Mouse (Mus musculus) lung, embryonic 14.5 days (tissue): ENCODE measurements around the gene Sirt3. TPM values are rescaled to one million over a fixed set of nuclear protein-coding genes. Genes with fewer than 3 reads are reported as not detected.

Experiments
- ATAC-seq: fragments of 200-750 bp; cut with Nextera tagmentation; 2 replicates; pipeline ENCODE4 v1.8.0; 2017; ENCODE audit warnings: mild to moderate bottlenecking, moderate TSS enrichment, moderate library complexity; ENCODE audit not compliant: insufficient read depth
- DNase-seq: peaks from one replicate; pipeline ENCODE4 v3.0.0-alpha.2; 2015
- H3K27ac ChIP-seq: fragments of 300-500 bp; sonication (generic); 2 replicates; pipeline ENCODE4 v1.5.1; 2014; ENCODE audit warnings: low read depth, mild to moderate bottlenecking, moderate library complexity
- H3K27me3 ChIP-seq: fragments of 300-500 bp; sonication (generic); 2 replicates; pipeline ENCODE4 v1.6.1; 2014; ENCODE audit warnings: low read length, control low read depth; ENCODE audit not compliant: insufficient read depth
- H3K36me3 ChIP-seq: fragments of 300-500 bp; sonication (generic); 2 replicates; pipeline ENCODE4 v1.6.1; 2014; ENCODE audit warnings: control low read depth; ENCODE audit not compliant: insufficient read depth
- H3K4me1 ChIP-seq: fragments of 300-500 bp; sonication (generic); 2 replicates; pipeline ENCODE4 v1.6.1; 2014; ENCODE audit warnings: antibody characterized with exemption, control low read depth; ENCODE audit not compliant: insufficient read depth
- H3K4me2 ChIP-seq: fragments of 300-500 bp; sonication (generic); 2 replicates; pipeline ENCODE4 v1.6.1; 2014; ENCODE audit warnings: mild to moderate bottlenecking
- H3K4me3 ChIP-seq: fragments of 300-500 bp; sonication (generic); 2 replicates; pipeline ENCODE4 v1.5.1; 2014; ENCODE audit warnings: low read depth, low read length
- H3K9ac ChIP-seq: fragments of 300-500 bp; sonication (generic); 2 replicates; pipeline ENCODE4 v1.6.1; 2014
- H3K9me3 ChIP-seq: fragments of 300-500 bp; sonication (generic); 2 replicates; pipeline ENCODE4 v1.6.1; 2016; ENCODE audit warnings: low read depth, low read length, control low read depth
- CTCF ChIP-seq: IDR thresholded peaks from 2 replicates; pipeline ENCODE4 v1.5.1; 2016; ENCODE audit warnings: antibody characterized with exemption, low read depth
- WGBS: fragments of 180-500 bp; shearing (Covaris S2); extraction: QIAGEN DNeasy Blood & Tissue Kit; methylation state at CpG from one replicate; pipeline ENCODE4 v1.1.7; 2014; 5-methylcytosine and 5-hydroxymethylcytosine counted together
- polyA plus RNA-seq: library from polyadenylated mRNA; unstranded; fragments of >200 nt; fragmentation: Nextera tagmentation; extraction: Ambion mirVana; gene quantifications from 2 replicates; pipeline ENCODE4 v1.2.1, GENCODE M21; 2014

Sirt3 gene
- polyA plus RNA-seq, 1 experiment from 2014 or later = 16.6 TPM

- H3K9ac ChIP-seq = no peak overlapping the region
- DNase-seq (no peak), ATAC-seq (no peak)
- H3K27ac ChIP-seq = no peak overlapping the region
- H3K4me2 ChIP-seq = no peak overlapping the region
- no peak overlapping the region for H3K4me3 ChIP-seq
- no peaks in the 10 kb centered on the region for H3K36me3 ChIP-seq
- no peaks in the 10 kb centered on the region for H3K4me1 ChIP-seq
- 64% methylated on average over 5 of the region's 5 CpGs for WGBS
- no peak for TF ChIP-seq CTCF
- peaks cover 7% of the 10 kb centered on the region; the same call in 1 of the 2 replicates for H3K27me3 ChIP-seq
- no peaks in the 10 kb centered on the region for H3K9me3 ChIP-seq
Measured at GRCm38 (mm10) chr7:140839556-140839955, 42.6 kb downstream of the Sirt3 start.

DNA sequence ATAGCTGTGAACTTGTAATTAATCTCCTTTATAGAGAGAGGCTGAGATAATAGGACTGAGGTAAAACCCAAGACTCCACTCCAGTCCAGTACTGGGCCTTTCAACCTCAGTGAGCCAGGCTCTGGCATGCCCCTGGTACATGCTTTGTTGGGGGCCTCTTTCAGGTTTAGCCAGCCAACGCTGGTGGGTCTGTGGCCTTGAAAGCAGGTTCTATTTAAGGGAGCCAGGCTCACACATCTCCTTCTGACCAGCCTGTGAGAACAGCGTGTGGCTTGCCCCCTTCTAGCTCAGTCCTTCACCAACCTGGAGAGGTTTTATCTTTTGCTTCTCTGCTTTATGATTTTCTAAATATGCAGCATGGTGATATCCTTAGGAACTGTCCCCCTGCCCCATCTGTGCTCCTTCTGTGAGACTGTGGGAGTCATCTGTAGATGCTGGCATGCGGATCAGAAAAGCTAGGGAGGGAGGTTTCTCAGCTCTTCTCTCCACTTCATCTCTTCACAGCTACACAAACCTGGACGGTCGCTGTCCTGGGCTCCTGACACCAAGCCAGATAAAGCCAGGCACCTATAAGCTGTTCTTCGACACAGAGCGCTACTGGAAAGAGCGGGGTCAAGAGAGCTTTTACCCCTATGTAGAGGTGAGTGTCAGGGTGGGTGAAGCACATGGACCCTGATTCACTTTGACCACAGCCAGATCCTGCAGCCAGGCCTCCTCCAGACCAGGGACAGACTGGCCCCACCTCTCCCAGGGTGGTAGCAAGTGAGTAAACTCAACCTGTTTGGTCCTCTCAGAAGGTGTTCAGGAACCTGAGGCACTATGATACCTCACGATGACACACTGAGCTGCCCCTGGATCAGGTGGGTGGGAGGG lies 45.6 kb downstream of the Sirt3 start:
- Histone ChIP-seq H3K36me3 (no peaks in the 10 kb centered on the region), H3K4me1 (no peaks in the 10 kb centered on the region), H3K9me3 (no peaks in the 10 kb centered on the region), H3K27me3 (peaks cover 7% of the 10 kb centered on the region; the same call in 1 of the 2 replicates), H3K4me3 (no peak overlapping the region), H3K27ac (no peak overlapping the region), H3K4me2 (no peak overlapping the region), H3K9ac (no peak overlapping the region)
- no peak for ATAC-seq
- 67% methylated on average over 9 of the region's 9 CpGs for WGBS
- no peak for TF ChIP-seq CTCF
- DNase-seq = no peak

DNA sequence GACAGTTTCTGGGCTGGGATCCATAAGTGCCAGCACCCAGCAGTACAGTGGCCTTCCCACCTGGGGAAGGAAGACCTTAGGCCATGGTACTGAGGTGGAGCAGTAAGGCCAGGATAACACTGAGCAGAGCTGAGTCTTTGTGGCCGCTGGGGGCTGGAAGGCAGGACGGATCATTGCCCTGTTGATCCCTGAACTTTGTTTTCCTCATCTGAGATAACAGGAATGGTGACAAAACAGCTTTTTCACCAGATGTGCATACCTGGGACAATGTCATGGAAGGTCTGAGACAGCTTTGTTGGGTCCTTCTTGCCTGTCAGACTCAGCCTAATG lies 46.4 kb downstream of the Sirt3 start:
- no peak overlapping the region for H3K27ac ChIP-seq
- peak; percentile 19; the same call in 1 of the 2 replicates for ATAC-seq
- H3K4me2 ChIP-seq = no peak overlapping the region; the same call in 1 of the 2 replicates
- no peaks in the 10 kb centered on the region for H3K36me3 ChIP-seq
- H3K27me3 ChIP-seq = no peaks in the 10 kb centered on the region
- 59% methylated on average over 2 of the region's 2 CpGs for WGBS
- TF ChIP-seq CTCF = no peak
- no peak for DNase-seq
- H3K4me1 ChIP-seq = no peaks in the 10 kb centered on the region
- no peak overlapping the region for H3K4me3 ChIP-seq
- no peaks in the 10 kb centered on the region for H3K9me3 ChIP-seq
- H3K9ac ChIP-seq = no peak overlapping the region

GRCm38 (mm10) chr7:140834968-140835757 lies 46.9 kb downstream of the Sirt3 start, which contains the start of gene Urah:
TSS of gene Urah (plus strand) at chr7:140835018.
- WGBS = 40% methylated on average over 20 of the region's 20 CpGs
- DNase-seq = peak; percentile 23
- Histone ChIP-seq H3K4me1 (no peaks in the 10 kb centered on the region), H3K27me3 (no peaks in the 10 kb centered on the region), H3K9ac (no peak within 1 kb of the TSS), H3K4me3 (no peak within 1 kb of the TSS), H3K9me3 (no peaks in the 10 kb centered on the region), H3K27ac (no peak within 1 kb of the TSS), H3K36me3 (no peaks in the 10 kb centered on the region), H3K4me2 (peak within 1 kb of the TSS; percentile 13; the same call in 1 of the 2 replicates)
- TF ChIP-seq CTCF = no peak
- ATAC-seq = peak; percentile 72; the same call in 1 of the 2 replicates

- Histone ChIP-seq H3K36me3 (no peaks in the 10 kb centered on the region), H3K9ac (no peak overlapping the region), H3K9me3 (no peaks in the 10 kb centered on the region), H3K27ac (no peak overlapping the region), H3K27me3 (no peaks in the 10 kb centered on the region), H3K4me1 (no peaks in the 10 kb centered on the region), H3K4me3 (no peak overlapping the region), H3K4me2 (no peak overlapping the region)
- no peak for TF ChIP-seq CTCF
- DNase-seq (no peak), ATAC-seq (no peak)
- 76% methylated on average over 4 of the region's 4 CpGs for WGBS
Measured at GRCm38 (mm10) chr7:140833341-140833740, 48.8 kb downstream of the Sirt3 start.

DNA sequence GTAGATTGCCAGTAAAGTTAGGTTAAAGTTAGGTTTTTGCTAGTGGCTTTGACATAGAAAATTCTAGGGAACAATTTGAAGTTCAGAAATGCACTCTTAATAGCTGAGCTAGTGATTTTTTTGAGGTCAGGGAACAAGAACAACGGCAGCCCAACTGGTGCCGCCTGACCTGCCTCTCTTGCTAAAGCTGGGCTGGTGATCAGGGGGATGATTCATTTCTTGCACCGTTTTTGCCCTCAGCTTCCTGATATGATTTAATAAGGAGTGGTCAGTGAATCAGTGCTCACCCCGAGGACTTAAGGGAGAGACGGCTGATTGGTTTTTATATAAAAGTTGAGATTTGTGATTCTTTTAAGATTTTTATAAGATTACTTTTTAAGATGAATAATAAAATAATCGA lies 50.7 kb downstream of the Sirt3 start:
- no peak for TF ChIP-seq CTCF
- DNase-seq (no peak), ATAC-seq (no peak)
- Histone ChIP-seq H3K27ac (no peak overlapping the region), H3K4me2 (no peak overlapping the region), H3K4me1 (no peaks in the 10 kb centered on the region), H3K27me3 (no peaks in the 10 kb centered on the region), H3K9ac (no peak overlapping the region), H3K36me3 (no peaks in the 10 kb centered on the region), H3K9me3 (no peaks in the 10 kb centered on the region), H3K4me3 (no peak overlapping the region)
- WGBS = 57% methylated on average over 6 of the region's 6 CpGs
